ENCODE assay signal across 10 mouse cellular contexts in the genomic region with DNA sequence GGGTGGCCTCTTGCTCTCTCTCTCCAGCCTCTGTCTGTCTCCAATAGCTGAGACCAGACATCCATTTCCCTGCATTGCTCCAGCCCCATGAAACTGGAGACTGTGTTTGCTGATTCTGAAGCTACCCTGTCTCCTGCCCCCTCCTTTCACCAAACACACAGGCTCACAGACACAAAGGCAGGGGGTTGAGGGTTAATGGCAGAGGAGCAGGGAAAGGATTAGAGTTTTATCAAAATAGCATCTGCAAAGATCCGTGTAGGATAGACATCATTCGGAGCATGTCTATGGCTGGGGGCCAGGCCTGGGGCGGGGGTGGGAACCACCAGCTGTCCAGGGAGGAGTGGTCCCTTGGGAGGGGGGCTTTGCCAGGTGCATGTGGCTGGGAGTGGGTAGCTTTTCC.
DNase-seq lines count a peak whose midpoint lies in the region; ATAC-seq lines count a peak whose summit lies in the region.
"Had no signal": no experiment of that assay in that cellular context is flagged by ENCODE, and none has a peak within 500 bp of the region (broad histone marks: within the 10 kb centered on the region; RNA-seq: fewer than 3 reads in every experiment).

No protein-coding gene starts in this region.

- no peaks in the 10 kb centered on the region for H3K27me3 ChIP-seq in kidney, embryonic 14.5 days (ENCODE audit: control insufficient read depth, insufficient read depth, low read length)
- no peaks in the 10 kb centered on the region for H3K27me3 ChIP-seq in embryonic facial prominence, embryonic 15.5 days
- no peaks in the 10 kb centered on the region for H3K27me3 ChIP-seq in midbrain, embryonic 13.5 days
- H3K27me3 ChIP-seq: kidney, embryonic 15.5 days had no signal

- H3K27ac ChIP-seq in kidney, embryonic 14.5 days (ENCODE audit: low read depth, low read length) = no peak overlapping the region
- H3K27ac ChIP-seq in embryonic facial prominence, embryonic 15.5 days (replicated peaks) = peak overlapping the region; percentile 39; the same call in 1 of the 2 replicates
- H3K27ac ChIP-seq in midbrain, embryonic 13.5 days = peak overlapping the region; percentile 2; the same call in 1 of the 2 replicates
- H3K27ac ChIP-seq: kidney, embryonic 15.5 days had no signal

- H3K4me2 ChIP-seq in kidney, embryonic 14.5 days (replicated peaks; ENCODE audit: low read depth, low read length) = no peak overlapping the region
- no peak overlapping the region for H3K4me2 ChIP-seq in embryonic facial prominence, embryonic 15.5 days (replicated peaks)
- H3K4me2 ChIP-seq in midbrain, embryonic 13.5 days (replicated peaks) = no peak overlapping the region
- H3K4me2 ChIP-seq: kidney, embryonic 15.5 days had no signal

- H3K9ac ChIP-seq in kidney, embryonic 14.5 days (ENCODE audit: low read depth, low read length) = no peak overlapping the region
- H3K9ac ChIP-seq in embryonic facial prominence, embryonic 15.5 days = no peak overlapping the region
- no peak overlapping the region for H3K9ac ChIP-seq in midbrain, embryonic 13.5 days (replicated peaks)
- H3K9ac ChIP-seq: kidney, embryonic 15.5 days had no signal

- H3K4me3 ChIP-seq in kidney, embryonic 14.5 days (ENCODE audit: low read length) = no peak overlapping the region
- H3K4me3 ChIP-seq in embryonic facial prominence, embryonic 15.5 days (replicated peaks) = no peak overlapping the region
- H3K4me3 ChIP-seq in midbrain, embryonic 13.5 days (replicated peaks) = no peak overlapping the region
- H3K4me3 ChIP-seq: kidney, embryonic 15.5 days had no signal

- DNase-seq in kidney, adult 18-20 months = no peak
- peak; percentile 26 for DNase-seq in embryo, embryonic 11.5 days (ENCODE audit: low read depth, low spot score)
- no peak for DNase-seq in adrenal gland, postnatal 10 days
- no peak for DNase-seq in lung, postnatal 25 days (ENCODE audit: low spot score)
- DNase-seq: cerebellum, postnatal 36 days; lung, adult 18-20 months had no signal

- WGBS in kidney, embryonic 14.5 days = 19% methylated on average over 3 of the region's 3 CpGs
- WGBS in embryonic facial prominence, embryonic 15.5 days = 11% methylated on average over 3 of the region's 3 CpGs
- WGBS in midbrain, embryonic 13.5 days = 6% methylated on average over 3 of the region's 3 CpGs

- peak; percentile 55 for ATAC-seq in kidney, embryonic 14.5 days (ENCODE audit: low FRiP score, low TSS enrichment)
- peak; percentile 67; the same call in 1 of the 2 replicates for ATAC-seq in embryonic facial prominence, embryonic 15.5 days (ENCODE audit: insufficient number of reproducible peaks, low FRiP score, low TSS enrichment, low read depth)
- 0 out of 2 replicates have a peak, but pooled peaks have one; percentile 48 for ATAC-seq in midbrain, embryonic 13.5 days

- H3K36me3 ChIP-seq in kidney, embryonic 14.5 days (ENCODE audit: control insufficient read depth, insufficient read depth, low read length) = no peaks in the 10 kb centered on the region
- no peaks in the 10 kb centered on the region for H3K36me3 ChIP-seq in embryonic facial prominence, embryonic 15.5 days
- H3K36me3 ChIP-seq in midbrain, embryonic 13.5 days = no peaks in the 10 kb centered on the region
- H3K36me3 ChIP-seq: kidney, embryonic 15.5 days had no signal

- no peaks in the 10 kb centered on the region for H3K9me3 ChIP-seq in kidney, embryonic 14.5 days (ENCODE audit: control insufficient read depth, low read length)
- H3K9me3 ChIP-seq in embryonic facial prominence, embryonic 15.5 days (replicated peaks) = no peaks in the 10 kb centered on the region
- no peaks in the 10 kb centered on the region for H3K9me3 ChIP-seq in midbrain, embryonic 13.5 days
- H3K9me3 ChIP-seq: kidney, embryonic 15.5 days had no signal

- H3K4me1 ChIP-seq in kidney, embryonic 14.5 days (ENCODE audit: control insufficient read depth, insufficient read depth, low read length) = no peaks in the 10 kb centered on the region
- peaks cover 13% of the 10 kb centered on the region for H3K4me1 ChIP-seq in embryonic facial prominence, embryonic 15.5 days
- H3K4me1 ChIP-seq in midbrain, embryonic 13.5 days (replicated peaks) = peaks cover 17% of the 10 kb centered on the region
